Mouse (Mus musculus): ENCODE measurements around the gene Ift88. TPM values are rescaled to one million over a fixed set of nuclear protein-coding genes. Genes with fewer than 3 reads are reported as not detected.
"Not testable (repeated sequence)": the region's sequence is repeated elsewhere in the genome, so short reads cannot be mapped to it uniquely, and the experiment has no call there.

Gene Ift88
- total RNA-seq, 2 experiments from 2014 or later: 10.2 to 12.2 TPM

- DNase-seq: no peak
Observed at GRCm38 (mm10) chr14:57452516-57452915, 28.7 kb downstream of the Ift88 start.

- DNase-seq: no peak
Observed at GRCm38 (mm10) chr14:57459883-57460282, 36.0 kb downstream of the Ift88 start.

- DNase-seq: not testable (repeated sequence)
Observed at GRCm38 (mm10) chr14:57460326-57460725, 36.5 kb downstream of the Ift88 start.

GRCm38 (mm10) chr14:57462871-57463270 lies 39.0 kb downstream of the Ift88 start:
- DNase-seq: no peak

- no peak for DNase-seq
Observed at GRCm38 (mm10) chr14:57475057-57475456, 51.2 kb downstream of the Ift88 start.

- no peak for DNase-seq
Observed at GRCm38 (mm10) chr14:57482262-57482661, 58.4 kb downstream of the Ift88 start.

GRCm38 (mm10) chr14:57484183-57484582 lies 60.3 kb downstream of the Ift88 start:
- DNase-seq: no peak

GRCm38 (mm10) chr14:57489696-57490095 lies 65.8 kb downstream of the Ift88 start:
- no peak for DNase-seq

GRCm38 (mm10) chr14:57493840-57494239 lies 70.0 kb downstream of the Ift88 start:
- DNase-seq: no peak

GRCm38 (mm10) chr14:57503729-57504128 lies 79.9 kb downstream of the Ift88 start:
- DNase-seq: no peak

GRCm38 (mm10) chr14:57509554-57509953 lies 85.7 kb downstream of the Ift88 start:
- DNase-seq: no peak

GRCm38 (mm10) chr14:57515156-57515762 lies 91.4 kb downstream of the Ift88 start:
- DNase-seq: no peak

GRCm38 (mm10) chr14:57517001-57517400 lies 93.1 kb downstream of the Ift88 start:
- DNase-seq: no peak

GRCm38 (mm10) chr14:57523762-57524161 lies 99.9 kb downstream of the Ift88 start:
- no peak for DNase-seq

GRCm38 (mm10) chr14:57524671-57525387 lies 101.0 kb downstream of the Ift88 start, which contains the start of gene Il17d:
TSS of gene Il17d (plus strand) at chr14:57524777.
- peak; percentile 32 to 51 for DNase-seq

- DNase-seq: peak; percentile 68 to 78
Observed at GRCm38 (mm10) chr14:57525388-57526049, 101.7 kb downstream of the Ift88 start.

GRCm38 (mm10) chr14:57526050-57526623 lies 102.3 kb downstream of the Ift88 start:
- DNase-seq: no peak

- no peak for DNase-seq
Observed at GRCm38 (mm10) chr14:57527122-57527521, 103.3 kb downstream of the Ift88 start.

GRCm38 (mm10) chr14:57527598-57527997 lies 103.7 kb downstream of the Ift88 start:
- DNase-seq: no peak

- DNase-seq: peak; percentile 77 to 80
Observed at GRCm38 (mm10) chr14:57529086-57529785, 105.4 kb downstream of the Ift88 start.

- DNase-seq: no peak
Observed at GRCm38 (mm10) chr14:57529786-57530515, 106.1 kb downstream of the Ift88 start.

All from adrenal gland, postnatal 36 days (tissue).